In the genomic region with DNA sequence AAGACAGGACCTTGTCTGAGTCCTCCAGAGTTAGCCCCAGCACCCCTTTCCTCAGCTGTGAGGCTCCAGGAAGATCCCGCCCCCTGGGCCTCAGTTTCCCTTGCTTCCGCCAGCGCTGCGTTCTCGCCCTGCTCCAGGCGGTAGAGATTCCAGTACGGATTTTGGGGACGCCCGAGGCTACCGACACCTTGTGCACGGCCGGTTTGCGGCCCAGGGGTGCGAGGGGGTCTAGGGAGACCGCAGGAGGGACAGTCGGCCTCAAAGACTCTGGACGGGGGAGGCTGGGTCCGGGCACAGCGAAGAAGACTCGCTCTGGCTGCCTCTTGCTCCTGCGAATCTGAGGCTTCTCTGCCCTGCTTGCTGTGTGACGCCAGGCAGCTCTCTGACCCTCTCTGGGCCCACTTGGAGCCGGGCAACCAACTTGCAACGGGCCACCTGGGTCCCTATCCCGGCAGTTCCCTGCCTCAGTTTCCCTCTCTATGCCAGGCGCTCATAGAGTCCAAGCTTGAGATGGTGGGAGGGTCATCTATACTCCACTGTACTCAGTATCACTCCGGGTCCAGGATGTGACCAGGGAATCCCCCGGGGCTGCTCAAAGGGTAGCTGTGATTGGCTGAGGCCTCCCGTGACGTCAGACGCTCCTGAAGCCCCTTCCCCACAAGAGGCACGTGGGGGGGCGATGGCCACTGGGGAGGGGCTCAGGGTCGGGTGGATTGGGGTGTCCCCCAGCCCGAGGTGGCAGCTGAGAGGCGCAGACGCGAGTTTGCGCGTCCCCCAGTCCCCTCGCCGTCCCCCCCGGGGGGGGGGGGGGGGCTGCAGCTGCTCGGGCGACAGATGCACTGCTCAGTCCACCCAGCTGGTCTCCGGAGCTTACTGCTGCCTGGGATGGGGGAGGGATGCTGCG, we compare ENCODE assay signal across 8 mouse cellular contexts. TPM values are rescaled to one million over a fixed set of nuclear protein-coding genes. Genes with fewer than 3 reads are reported as not detected.
DNase-seq lines count a peak whose midpoint lies in the region; ATAC-seq and TF ChIP-seq lines count a peak whose summit lies in the region.

No protein-coding gene starts in this region.

- H3K4me3 ChIP-seq in kidney, postnatal 0 days (replicated peaks; ENCODE audit: low read depth, low read length), result peak overlapping the region; percentile 24; the same call in 1 of the 2 replicates
- peak overlapping the region; percentile 38 for H3K4me3 ChIP-seq in forebrain, embryonic 14.5 days (ENCODE audit: low read depth, low read length)
- H3K4me3 ChIP-seq in myocyte, result no peak overlapping the region

- ATAC-seq in kidney, postnatal 0 days (replicated peaks; ENCODE audit: low FRiP score, low read depth), result 0 out of 2 replicates have a peak, but pooled peaks have one; percentile 2
- ATAC-seq in forebrain, embryonic 14.5 days, result peak; percentile 54

- no peak overlapping the region for H3K27ac ChIP-seq in kidney, postnatal 0 days
- no peak overlapping the region for H3K27ac ChIP-seq in forebrain, embryonic 14.5 days (ENCODE audit: low read depth, low read length)

- no peak for TF ChIP-seq CTCF in kidney, postnatal 0 days (IDR thresholded peaks at IDR 0.05; ENCODE audit: low read depth)

- H3K9me3 ChIP-seq in kidney, postnatal 0 days (replicated peaks; ENCODE audit: low read length), result no peaks in the 10 kb centered on the region
- no peaks in the 10 kb centered on the region for H3K9me3 ChIP-seq in forebrain, embryonic 14.5 days (replicated peaks; ENCODE audit: control insufficient read depth, low read length)

- H3ac ChIP-seq in myocyte (ENCODE audit: control insufficient read depth, insufficient read length), result no peak overlapping the region

- 0 out of 2 replicates have a peak overlapping the region, but pooled peaks have one; percentile 23 for H3K9ac ChIP-seq in kidney, postnatal 0 days (ENCODE audit: low read depth, low read length)
- peak overlapping the region; percentile 54 for H3K9ac ChIP-seq in forebrain, embryonic 14.5 days (ENCODE audit: low read length)

- H3K4me2 ChIP-seq in kidney, postnatal 0 days (ENCODE audit: low read length), result peak overlapping the region; percentile 61
- H3K4me2 ChIP-seq in forebrain, embryonic 14.5 days (ENCODE audit: low read length), result peak overlapping the region; percentile 67
- peak overlapping the region; percentile 12 for H3K4me2 ChIP-seq in myocyte (ENCODE audit: low read depth)

- WGBS in kidney, postnatal 0 days, result under 1% methylated on average over 47 of the region's 47 CpGs
- under 1% methylated on average over 46 of the region's 47 CpGs for whole genome bisulfite sequencing in forebrain, embryonic 14.5 days

- H3K4me1 ChIP-seq in kidney, postnatal 0 days (replicated peaks; ENCODE audit: insufficient read depth, low read length), result peaks cover 24% of the 10 kb centered on the region
- H3K4me1 ChIP-seq in forebrain, embryonic 14.5 days (ENCODE audit: control insufficient read depth, insufficient read depth, low read length), result peaks cover 13% of the 10 kb centered on the region

- no peaks in the 10 kb centered on the region for H3K79me2 ChIP-seq in myocyte (ENCODE audit: control insufficient read depth, insufficient read depth)

- H3K36me3 ChIP-seq in kidney, postnatal 0 days (ENCODE audit: insufficient read depth, low read length), result no peaks in the 10 kb centered on the region
- H3K36me3 ChIP-seq in forebrain, embryonic 14.5 days (ENCODE audit: control insufficient read depth, insufficient read depth, low read length), result no peaks in the 10 kb centered on the region
- no peaks in the 10 kb centered on the region for H3K36me3 ChIP-seq in myocyte (ENCODE audit: control insufficient read depth, insufficient read depth)

- H3K27me3 ChIP-seq in kidney, postnatal 0 days (ENCODE audit: insufficient read depth, low read length), result peaks cover 21% of the 10 kb centered on the region
- peaks cover 19% of the 10 kb centered on the region for H3K27me3 ChIP-seq in forebrain, embryonic 14.5 days (replicated peaks; ENCODE audit: control insufficient read depth, insufficient read depth, low read length)
- H3K27me3 ChIP-seq in myocyte (ENCODE audit: control insufficient read depth, insufficient read depth, insufficient read length), result peaks cover 86% of the 10 kb centered on the region

- no peak for TF ChIP-seq POLR2A in myocyte (IDR thresholded peaks at IDR 0.05; ENCODE audit: insufficient read length, low read depth)

- DNase-seq in kidney, postnatal 0 days (ENCODE audit: low spot score), result no peak
- DNase-seq in kidney, adult 18-20 months, result no peak
- peak; percentile 77 to 81 for DNase-seq in cerebellum, adult 18-20 months
- peak; percentile 62 for DNase-seq in forebrain, embryonic 14.5 days (ENCODE audit: low spot score)
- DNase-seq in layer of hippocampus, postnatal 36 days, result peak; percentile 70 to 71
- DNase-seq in ovary, postnatal 10 days (ENCODE audit: low spot score), result no peak
- no peak for DNase-seq in Muller cell, postnatal 12 days (ENCODE audit: inconsistent ontology term)

TF ChIP-seq in myocyte, 11 proteins besides CTCF, POLR2A, EP300 and RAD21:
- no peak for TF ChIP-seq REST (IDR thresholded peaks at IDR 0.05; ENCODE audit: insufficient read depth, insufficient read length)
- peak; percentile 38 to 99 (median 98) for TF ChIP-seq MYOG (IDR thresholded peaks at IDR 0.05; ENCODE audit: control insufficient read depth in 1 of 3, insufficient read depth in 1 of 3, insufficient read length in 2 of 3, low read depth in 2 of 3)
- peak; percentile 91 for TF ChIP-seq TCF12 (IDR thresholded peaks at IDR 0.05; ENCODE audit: insufficient read depth, poor library complexity, severe bottlenecking)
- peak; percentile 95 for TF ChIP-seq TCF3 (IDR thresholded peaks at IDR 0.05; ENCODE audit: insufficient read length, low read depth)
- peak in 2 of 3 experiments; percentile 92 to 97 for TF ChIP-seq MYOD1 (IDR thresholded peaks at IDR 0.05; ENCODE audit: control insufficient read depth in 1 of 3, insufficient read length in 2 of 3, low read depth in 2 of 3)

RNA-seq across cellular contexts. Expression of a gene that starts 1.8 kb away (rescaled TPM):
- 0.87 and 1.2 TPM in 2 replicates for polyA plus RNA-seq in kidney, postnatal 0 days (2015; fragmentation: Nextera tagmentation; extraction: Ambion mirVana)
- 9.4 and 12.1 TPM in 2 replicates for polyA plus RNA-seq in forebrain, embryonic 14.5 days (2014; fragmentation: Nextera tagmentation; extraction: Ambion mirVana)
- total RNA-seq in layer of hippocampus, postnatal 36 days (2021), result 100 to 1,000 TPM; 129 to 138 TPM
- polyA plus RNA-seq in myocyte (2012; fragmentation: generic; extraction: Trizol), result 1.4 TPM

RNA-seq across cellular contexts. Expression of a gene that starts 20.2 kb away (rescaled TPM):
- polyA plus RNA-seq in kidney, postnatal 0 days (2015; fragmentation: Nextera tagmentation; extraction: Ambion mirVana), result 1.7 and 1.9 TPM in 2 replicates
- not detected in 2 replicates for polyA plus RNA-seq in forebrain, embryonic 14.5 days (2014; fragmentation: Nextera tagmentation; extraction: Ambion mirVana)
- total RNA-seq in layer of hippocampus, postnatal 36 days (2021), result 1 to 10 TPM in 1 of 2 experiments, under 1 TPM in 1; 0.40 to 1.7 TPM
- polyA plus RNA-seq in myocyte (2012; fragmentation: generic; extraction: Trizol), result 0.04 TPM

RNA-seq across cellular contexts. Expression of a gene that starts 20.3 kb away (rescaled TPM):
- 7.4 and 7.8 TPM in 2 replicates for polyA plus RNA-seq in kidney, postnatal 0 days (2015; fragmentation: Nextera tagmentation; extraction: Ambion mirVana)
- 9.7 and 10.9 TPM in 2 replicates for polyA plus RNA-seq in forebrain, embryonic 14.5 days (2014; fragmentation: Nextera tagmentation; extraction: Ambion mirVana)
- 1 to 10 TPM; 5.3 to 7.3 TPM for total RNA-seq in layer of hippocampus, postnatal 36 days (2021)
- 2.3 TPM for polyA plus RNA-seq in myocyte (2012; fragmentation: generic; extraction: Trizol)

RNA-seq across cellular contexts. Expression of a gene that starts 24.6 kb away (rescaled TPM):
- 1.2 and 1.3 TPM in 2 replicates for polyA plus RNA-seq in kidney, postnatal 0 days (2015; fragmentation: Nextera tagmentation; extraction: Ambion mirVana)
- 0.42 and 0.67 TPM in 2 replicates for polyA plus RNA-seq in forebrain, embryonic 14.5 days (2014; fragmentation: Nextera tagmentation; extraction: Ambion mirVana)
- under 1 TPM; 0.40 to 0.63 TPM for total RNA-seq in layer of hippocampus, postnatal 36 days (2021)
- polyA plus RNA-seq in myocyte (2012; fragmentation: generic; extraction: Trizol), result 0.06 TPM

RNA-seq across cellular contexts. Expression of a gene that starts 32.4 kb away (rescaled TPM):
- polyA plus RNA-seq in kidney, postnatal 0 days (2015; fragmentation: Nextera tagmentation; extraction: Ambion mirVana), result 0.08 and 0.09 TPM in 2 replicates
- polyA plus RNA-seq in forebrain, embryonic 14.5 days (2014; fragmentation: Nextera tagmentation; extraction: Ambion mirVana), result 0.04 and 0.07 TPM in 2 replicates
- 1 to 10 TPM; 1.4 to 6.8 TPM for total RNA-seq in layer of hippocampus, postnatal 36 days (2021)
- 0.30 TPM for polyA plus RNA-seq in myocyte (2012; fragmentation: generic; extraction: Trizol)

Comparison
In these comparisons a context has a peak if more than half of its experiments do, and no peak if none do; other contexts are left out.
1. DNase-seq: peak in cerebellum, adult 18-20 months (2 of 2), forebrain, embryonic 14.5 days (single experiment) and layer of hippocampus, postnatal 36 days (2 of 2); none in kidney, postnatal 0 days (single experiment), kidney, adult 18-20 months (single experiment), ovary, postnatal 10 days (single experiment) and Muller cell, postnatal 12 days (single experiment).
2. H3K4me2 ChIP-seq: peak in every context shown above with its lines; median percentile 67 in forebrain, embryonic 14.5 days; 61 in kidney, postnatal 0 days; 12 in myocyte.